Mouse (Mus musculus) left cerebral cortex, postnatal 25 days (tissue): ENCODE results near the gene Fgf16. TPM values are rescaled to one million over a fixed set of nuclear protein-coding genes. Genes with fewer than 3 reads are reported as not detected.

Experiments used
- DNase-seq, 2 experiments: peaks; one replicate each; pipeline ENCODE4 v3.0.0; 2022; ENCODE audit warnings: low spot score in 2 of 2, mixed read lengths in 1 of 2
- intact Hi-C: fragments of 180-260 bp; cut with DNase I; formaldehyde crosslinking; loops from one replicate; pipeline ENCODE4 v1.15.1; 2025
- total RNA-seq, 2 experiments: library from RNA; stranded (reverse); gene quantifications; 2 replicates each; pipeline ENCODE4 v1.2.3; 2021

The Fgf16 gene
- under 1 TPM; 0.32 to 0.85 TPM for total RNA-seq

GRCm38 (mm10) chrX:105764162-105765004 lies at the start of gene Fgf16:
Fgf16 (plus strand) TSS chrX:105764279.
- intact Hi-C loops = no loop called here
- no peak for DNase-seq

DNA sequence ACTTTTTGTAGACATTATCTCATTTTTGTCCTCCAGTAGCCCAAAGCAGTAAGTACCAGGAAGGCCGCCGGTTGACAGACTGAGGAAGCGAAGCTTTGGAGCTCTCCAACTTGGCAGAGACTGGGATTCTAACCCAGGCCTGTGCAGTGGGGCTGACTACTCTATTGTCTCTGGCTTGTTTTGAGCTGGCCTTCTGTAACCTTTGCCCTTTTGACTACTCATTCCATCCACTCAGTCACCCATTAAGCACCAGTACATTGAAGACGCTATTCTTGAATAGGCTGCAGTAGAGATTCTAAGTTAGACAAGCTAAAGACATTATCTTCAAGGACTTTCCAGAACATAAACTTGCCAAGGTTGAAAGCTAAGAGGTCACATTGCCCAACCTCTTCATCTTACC lies 49.3 kb upstream of the Fgf16 start:
- intact Hi-C loops = no loop called here
- DNase-seq = no peak

- DNase-seq = no peak
- intact Hi-C loops = no loop called here
Observed at GRCm38 (mm10) chrX:105715789-105716321, 48.2 kb upstream of the Fgf16 start.

GRCm38 (mm10) chrX:105718388-105718787 lies 45.7 kb upstream of the Fgf16 start:
- intact Hi-C loops = no loop called here
- DNase-seq = peak in 1 of 2 experiments; percentile 1

- intact Hi-C loops = no loop called here
- DNase-seq = peak in 1 of 2 experiments; percentile 38
Observed at GRCm38 (mm10) chrX:105718943-105719342, 45.1 kb upstream of the Fgf16 start.

- intact Hi-C loops = no loop called here
- no peak for DNase-seq
Observed at GRCm38 (mm10) chrX:105724174-105724573, 39.9 kb upstream of the Fgf16 start.

DNA sequence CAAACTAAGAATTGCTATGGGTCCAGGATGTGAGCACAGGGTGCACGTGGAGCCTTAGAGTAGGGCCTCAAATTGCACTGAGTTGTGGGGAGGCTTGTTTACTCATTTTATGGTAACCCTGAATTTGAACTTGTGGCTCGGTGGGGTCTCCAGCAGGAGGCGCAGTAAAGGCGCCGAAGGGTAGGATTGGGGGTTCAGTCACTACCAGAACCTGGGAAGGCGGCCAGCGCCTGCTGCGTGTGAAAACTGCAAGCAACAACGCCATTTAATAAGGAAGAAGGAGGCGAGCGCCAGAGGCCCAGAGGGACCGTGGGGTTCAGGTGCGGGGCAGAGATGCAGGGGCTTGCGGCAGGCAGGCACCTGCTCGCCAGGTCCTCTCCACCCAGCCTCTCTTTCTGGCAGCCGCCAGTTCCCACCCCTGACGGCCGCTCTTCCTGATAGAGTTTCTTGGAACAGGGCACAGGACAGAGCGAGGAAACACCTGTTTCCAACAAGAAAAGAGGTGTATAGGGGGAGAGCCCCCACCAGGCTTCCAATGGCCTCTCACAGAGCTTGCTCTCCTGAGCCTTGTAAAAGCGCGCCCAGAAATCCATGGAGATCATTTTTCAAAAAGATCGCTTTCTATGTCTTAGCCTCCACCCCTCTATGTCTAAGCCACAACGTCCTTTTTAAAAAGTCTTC lies 1.1 kb upstream of the Fgf16 start:
- DNase-seq = no peak
- intact Hi-C loops = no loop called here

GRCm38 (mm10) chrX:105763612-105764011 lies 467 bp upstream of the Fgf16 start:
- intact Hi-C loops = no loop called here
- DNase-seq = peak in 1 of 2 experiments; percentile 1

DNA sequence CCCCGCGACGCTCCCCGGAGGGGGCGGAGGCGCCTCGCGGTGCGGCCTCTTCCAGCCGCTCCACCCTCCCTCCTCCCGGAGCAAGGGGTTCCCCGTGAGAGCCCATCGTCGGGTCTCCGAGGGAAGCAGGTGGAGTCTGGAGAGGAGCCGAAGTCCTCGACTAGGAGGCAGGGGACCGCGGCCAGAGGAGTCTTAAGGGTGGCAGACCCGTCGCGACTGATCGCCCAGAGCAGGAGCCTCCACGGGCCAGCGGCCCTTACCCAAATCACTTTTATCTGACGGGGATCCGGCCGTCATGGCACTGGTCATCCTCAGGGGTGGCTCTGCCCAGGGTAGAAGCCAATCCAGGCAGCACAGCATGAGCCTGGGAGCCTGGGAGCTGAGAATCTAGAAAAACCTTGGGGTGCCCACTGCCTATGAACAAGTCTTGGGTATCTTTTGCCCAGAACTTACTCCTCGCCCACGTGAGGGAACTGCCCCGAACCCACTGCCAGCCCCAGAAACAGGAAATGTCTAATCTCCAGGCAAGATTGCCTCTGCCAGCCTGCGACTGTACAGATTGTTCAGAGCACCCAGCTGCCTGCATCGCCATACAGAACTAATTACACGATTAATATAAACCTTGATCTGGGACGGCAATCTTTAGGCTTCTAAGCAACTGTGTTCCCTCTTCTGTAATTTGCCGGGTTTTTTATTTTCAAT lies 1.1 kb downstream of the Fgf16 start:
- DNase-seq = no peak
- intact Hi-C loops = no loop called here

GRCm38 (mm10) chrX:105766013-105766412 lies 1.9 kb downstream of the Fgf16 start:
- no peak for DNase-seq
- intact Hi-C loops = no loop called here

GRCm38 (mm10) chrX:105767177-105767764 lies 3.2 kb downstream of the Fgf16 start:
- DNase-seq = no peak
- intact Hi-C loops = no loop called here

DNA sequence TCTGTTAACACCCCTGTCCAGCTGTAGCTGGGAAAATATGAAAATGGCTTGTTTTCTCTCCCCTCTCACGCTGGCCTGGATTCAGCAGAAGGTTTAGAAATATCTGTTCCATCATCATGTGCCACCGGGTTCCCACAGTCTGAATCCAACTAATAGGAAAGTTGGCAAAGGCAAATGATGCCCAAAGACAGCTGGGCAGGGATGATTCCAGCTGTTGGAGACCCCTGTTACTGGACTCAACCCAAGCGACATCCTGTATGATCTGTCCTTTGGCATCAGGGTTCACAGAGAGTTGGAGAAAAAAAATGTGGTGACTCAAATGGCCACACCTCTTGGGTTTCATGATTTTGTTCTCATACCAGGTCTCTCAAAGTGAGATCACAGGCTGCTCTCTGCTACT lies 3.9 kb downstream of the Fgf16 start:
- DNase-seq = no peak
- intact Hi-C loops = no loop called here

DNA sequence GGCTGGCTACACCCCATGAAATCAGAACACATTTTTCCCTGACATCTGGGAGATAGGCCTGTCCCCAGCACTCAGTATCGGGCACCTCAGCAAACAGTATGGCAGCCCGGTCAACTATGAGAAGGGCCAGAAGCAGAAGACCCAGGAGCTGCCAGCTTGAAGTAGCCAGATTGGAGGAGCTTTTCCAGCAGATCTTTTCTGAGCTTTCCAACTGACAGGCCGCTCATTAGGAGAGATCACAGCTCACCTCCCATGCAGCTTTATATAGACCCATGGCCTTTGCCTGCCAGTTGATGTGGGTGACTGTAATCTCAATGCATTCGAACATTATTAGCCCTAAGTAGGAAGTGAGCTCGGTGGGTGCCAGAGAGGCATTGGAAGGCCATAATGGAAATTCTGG lies 9.2 kb downstream of the Fgf16 start:
- no peak for DNase-seq
- intact Hi-C loops = no loop called here

GRCm38 (mm10) chrX:105794806-105795403 lies 30.8 kb downstream of the Fgf16 start:
- no peak for DNase-seq
- intact Hi-C loops = no loop called here

- intact Hi-C loops = no loop called here
- no peak for DNase-seq
Observed at GRCm38 (mm10) chrX:105824462-105824861, 60.4 kb downstream of the Fgf16 start.

Other genes with a start within 250 kb of the Fgf16 start
- 100 to 1,000 TPM; 165 to 174 TPM for gene Atrx, start 165.1 kb downstream of the Fgf16 start, total RNA-seq
- 10 to 100 TPM; 15.5 TPM for gene Magt1, start 247.6 kb downstream of the Fgf16 start, total RNA-seq